Mouse (Mus musculus) macrophage (primary cell): Measurements from ENCODE around the gene D230025D16Rik. TPM values are rescaled to one million over a fixed set of nuclear protein-coding genes. Genes with fewer than 3 reads are reported as not detected.
"Not testable (repeated sequence)": the region's sequence is repeated elsewhere in the genome, so short reads cannot be mapped to it uniquely, and the experiment has no call there.

Experiments used
- H3K27ac ChIP-seq: fragments of 350-480 bp; formaldehyde crosslinking; 2 replicates; pipeline ENCODE4 v1.9.0; 2021
- H3K36me3 ChIP-seq: fragments of 350-480 bp; formaldehyde crosslinking; 2 replicates; pipeline ENCODE4 v1.9.0; 2021; ENCODE audit errors: inconsistent target
- H3K4me3 ChIP-seq: fragments of 350-480 bp; formaldehyde crosslinking; 2 replicates; pipeline ENCODE4 v1.9.0; 2021; ENCODE audit errors: inconsistent target
- H3K79me2 ChIP-seq: fragments of 350-480 bp; formaldehyde crosslinking; 2 replicates; pipeline ENCODE4 v1.9.0; 2021; ENCODE audit errors: inconsistent target
- WGBS: methylation state at CpG from one replicate; pipeline ENCODE4 v1.1.7; 2026; ENCODE audit warnings: inconsistent platforms; ENCODE audit not compliant: missing documents; 5-methylcytosine and 5-hydroxymethylcytosine counted together
- polyA plus RNA-seq: library from polyadenylated mRNA; stranded (reverse); fragments of 250-400 nt; gene quantifications from 3 replicates; pipeline ENCODE4 v1.2.4, GENCODE M21; 2018; ENCODE audit warnings: inconsistent platforms
- total RNA-seq, 78 experiments: library from RNA; depleted of rRNA; stranded (reverse); fragments of 250-400 nt; gene quantifications; 1 replicate in 9 of 78; 2 replicates in 24 of 78; 3 replicates in 43 of 78; 4 replicates in 2 of 78; pipeline ENCODE4 v1.2.4; 2018; ENCODE audit warnings: inconsistent platforms in 56 of 78

Gene D230025D16Rik
- 10 to 100 TPM; 12.5 to 66.8 (median 40.9) TPM for total RNA-seq (2018; cell fraction: chromatin; rRNA removed)
- total RNA-seq (2018; cell fraction: cytosol; rRNA removed) = 10 to 100 TPM in 25 of 26 experiments, 1 to 10 TPM in 1; 9.8 to 26.8 (median 19.0) TPM
- total RNA-seq (2018; cell fraction: nucleus; rRNA removed) = 10 to 100 TPM; 14.2 to 65.6 (median 26.7) TPM
- 15.2 to 26.7 TPM (median 16.3 TPM) in 3 replicates for polyA plus RNA-seq

DNA sequence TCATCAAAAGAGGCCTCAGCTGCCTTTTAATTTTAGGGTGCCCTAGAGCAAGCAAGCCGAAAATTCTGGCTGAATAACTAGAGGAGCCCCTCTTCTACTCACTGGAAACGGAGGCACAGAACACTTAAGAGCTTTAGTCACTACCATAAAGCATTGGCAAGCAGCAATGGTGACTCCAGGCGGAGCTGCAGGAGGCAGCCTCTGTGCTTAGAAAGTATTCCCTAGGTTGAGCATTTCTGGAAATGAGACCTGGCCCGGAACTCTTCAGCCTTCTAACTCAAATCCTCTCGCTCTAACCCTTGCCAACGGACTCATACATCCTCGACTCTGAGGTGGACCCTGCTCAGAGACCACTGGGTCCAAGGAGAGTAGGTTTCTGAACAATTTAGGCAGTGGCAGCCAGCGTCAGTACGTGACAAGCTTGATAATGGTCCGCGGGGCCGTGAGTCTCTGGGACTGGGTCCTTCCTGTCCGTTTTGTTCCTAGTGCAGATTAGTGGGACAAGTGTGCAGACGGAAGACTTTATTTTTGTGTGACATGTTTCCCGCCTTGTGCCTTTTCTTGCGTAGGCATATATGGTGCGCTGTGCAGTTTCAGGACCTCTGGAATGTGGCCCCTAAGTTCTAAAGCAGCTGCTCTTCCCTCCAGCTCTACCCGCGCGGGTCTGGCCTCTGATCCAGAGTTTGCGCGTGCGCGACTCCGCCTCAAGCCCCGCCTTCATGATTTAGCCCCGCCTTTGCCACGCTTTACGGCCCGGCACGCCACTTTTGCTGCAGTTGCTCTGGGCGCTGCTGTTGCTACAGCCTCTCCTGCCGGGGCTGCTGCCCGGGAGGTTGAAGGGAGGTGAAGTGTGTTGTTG lies at the start of gene D230025D16Rik:
Gene D230025D16Rik (plus strand): TSS at position 733 of the 859 bp plus-strand sequence.
- Histone ChIP-seq H3K36me3 (no peaks in the 10 kb centered on the region), H3K79me2 (peaks cover 44% of the 10 kb centered on the region), H3K4me3 (peak within 1 kb of the TSS; percentile 94), H3K27ac (peak within 1 kb of the TSS; percentile 52)
- 6% methylated on average over 32 of the region's 34 CpGs for WGBS

DNA sequence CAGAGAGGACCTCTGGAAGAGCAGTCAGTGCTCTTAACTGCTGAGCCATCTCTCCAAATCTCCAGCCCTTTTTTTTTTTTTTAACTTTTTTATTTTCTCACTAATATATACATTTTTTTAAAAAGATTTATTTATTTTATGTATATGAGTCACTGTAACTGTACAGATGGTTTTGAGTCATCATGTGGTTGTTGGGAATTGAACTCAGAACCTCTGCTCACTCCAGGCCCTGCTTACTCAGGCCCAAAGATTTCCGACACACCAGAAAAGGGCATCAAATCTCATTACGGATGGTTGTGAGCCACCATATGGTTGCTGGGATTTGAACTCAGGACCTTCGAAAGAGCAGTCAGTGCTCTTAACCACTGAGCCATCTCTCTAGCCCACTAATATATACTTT lies 49.7 kb upstream of the D230025D16Rik start:
- not testable (repeated sequence) for H3K4me3 ChIP-seq, H3K36me3 ChIP-seq, H3K27ac ChIP-seq
- peaks cover 81% of the 10 kb centered on the region for H3K79me2 ChIP-seq
- 95% methylated on average over 2 of the region's 3 CpGs for WGBS

DNA sequence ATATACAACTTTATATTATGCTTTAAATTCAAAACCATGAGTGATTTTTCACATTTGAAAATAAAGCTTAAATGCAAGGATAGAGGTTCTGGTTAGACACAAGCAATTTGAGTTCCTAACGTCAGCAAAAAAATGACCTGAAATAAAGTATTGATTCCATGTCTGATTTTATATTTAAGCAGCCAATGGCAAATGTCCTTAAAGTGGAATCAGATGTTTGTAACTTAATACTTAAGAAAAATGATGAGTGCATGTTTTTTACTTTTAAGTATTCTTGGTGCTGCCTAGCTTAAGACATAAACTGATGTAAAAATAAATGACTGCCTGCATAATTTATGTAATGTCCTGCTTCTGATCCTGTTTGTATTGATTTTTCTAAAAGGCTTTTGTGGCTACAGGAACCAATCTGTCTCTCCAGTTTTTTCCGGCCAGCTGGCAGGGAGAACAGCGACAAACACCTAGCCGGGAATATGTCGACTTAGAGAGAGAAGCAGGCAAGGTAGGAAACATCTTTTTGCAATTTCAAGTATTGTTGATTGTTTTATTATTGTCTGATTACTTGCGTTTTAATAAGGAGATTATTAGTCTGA lies 46.6 kb upstream of the D230025D16Rik start:
- peaks cover 7% of the 10 kb centered on the region; the same call in 1 of the 2 replicates for H3K36me3 ChIP-seq
- H3K27ac ChIP-seq = no peak overlapping the region
- 98% methylated on average over 6 of the region's 6 CpGs for WGBS
- peaks cover 100% of the 10 kb centered on the region for H3K79me2 ChIP-seq
- no peak overlapping the region for H3K4me3 ChIP-seq

DNA sequence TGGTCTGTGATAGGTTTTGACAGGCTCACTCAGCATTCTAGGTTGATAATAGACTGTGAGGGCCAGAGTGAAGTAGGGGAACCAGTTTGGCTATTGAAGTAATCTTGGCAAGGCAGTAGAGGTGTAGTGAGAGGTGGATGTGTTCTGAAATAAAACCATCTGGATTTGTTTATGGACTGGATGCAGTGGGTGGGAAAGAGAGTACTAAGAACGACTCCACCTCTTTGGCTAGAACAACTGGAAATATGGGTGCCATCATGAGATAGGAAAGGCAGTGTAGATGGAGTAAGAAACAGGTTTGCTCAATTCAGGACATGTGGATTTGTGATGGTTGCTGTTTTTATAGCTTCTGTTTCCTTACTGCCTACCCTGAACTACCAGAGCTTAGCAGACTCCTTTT lies 42.7 kb upstream of the D230025D16Rik start:
- H3K36me3 ChIP-seq = peaks cover 7% of the 10 kb centered on the region; the same call in 1 of the 2 replicates

DNA sequence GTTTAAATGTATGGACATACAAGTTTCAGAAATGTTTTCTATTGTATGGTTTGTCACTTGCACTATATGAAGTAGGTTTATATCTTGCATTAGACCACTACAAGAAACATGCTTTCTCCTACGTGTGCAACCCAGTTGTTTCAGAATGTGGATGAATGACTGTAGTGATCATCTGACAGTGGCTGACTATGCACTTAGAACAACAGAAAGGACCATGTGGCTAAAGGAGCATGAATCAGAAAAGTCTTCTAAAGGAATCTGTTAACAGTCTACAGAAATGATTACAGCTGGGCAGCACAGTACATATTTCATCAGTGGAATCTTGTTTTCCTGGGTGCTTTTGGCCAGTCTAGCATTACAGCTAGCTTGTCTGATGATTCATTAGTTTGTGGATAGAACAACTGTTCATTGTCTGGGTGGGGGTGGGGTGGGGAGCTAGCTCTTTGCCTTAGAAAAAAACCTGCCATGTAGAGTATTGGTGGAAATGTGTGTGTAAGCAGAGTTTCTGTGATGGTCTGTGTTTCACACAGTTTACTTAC lies 38.4 kb upstream of the D230025D16Rik start:
- H3K36me3 ChIP-seq = no peaks in the 10 kb centered on the region; the same call in 1 of the 2 replicates
- no peak overlapping the region for H3K4me3 ChIP-seq
- no peak overlapping the region for H3K27ac ChIP-seq
- 71% methylated on average over 1 of the region's 1 CpGs for WGBS
- H3K79me2 ChIP-seq = peaks cover 100% of the 10 kb centered on the region

More for the DNA sequence above, 42.7 kb upstream of the D230025D16Rik start:
- WGBS = 85% methylated on average over 1 of the region's 1 CpGs
- Histone ChIP-seq H3K79me2 (peaks cover 100% of the 10 kb centered on the region), H3K27ac (no peak overlapping the region), H3K4me3 (no peak overlapping the region)

DNA sequence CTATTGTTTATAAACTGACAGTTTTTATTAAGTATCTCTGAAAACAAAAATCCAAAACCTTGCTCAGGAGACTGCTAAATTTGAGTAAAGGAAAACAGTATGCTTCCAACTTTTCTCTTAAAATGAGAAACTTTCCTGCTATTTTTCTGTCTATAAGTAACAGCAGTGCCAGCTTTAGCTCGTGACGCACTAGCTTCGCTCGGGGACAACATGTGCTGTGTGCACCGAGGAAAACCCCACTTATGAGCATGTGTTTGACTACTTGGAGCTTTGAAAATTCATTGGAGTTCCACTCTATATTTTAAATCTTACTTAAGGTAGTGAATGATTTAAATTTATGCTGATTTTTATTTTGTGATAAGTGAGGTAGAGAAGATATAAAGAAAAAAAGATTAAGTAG lies 32.8 kb upstream of the D230025D16Rik start:
- 91% methylated on average over 5 of the region's 5 CpGs for WGBS
- Histone ChIP-seq H3K27ac (no peak overlapping the region), H3K4me3 (no peak overlapping the region), H3K36me3 (peaks cover 30% of the 10 kb centered on the region), H3K79me2 (peaks cover 99% of the 10 kb centered on the region)

DNA sequence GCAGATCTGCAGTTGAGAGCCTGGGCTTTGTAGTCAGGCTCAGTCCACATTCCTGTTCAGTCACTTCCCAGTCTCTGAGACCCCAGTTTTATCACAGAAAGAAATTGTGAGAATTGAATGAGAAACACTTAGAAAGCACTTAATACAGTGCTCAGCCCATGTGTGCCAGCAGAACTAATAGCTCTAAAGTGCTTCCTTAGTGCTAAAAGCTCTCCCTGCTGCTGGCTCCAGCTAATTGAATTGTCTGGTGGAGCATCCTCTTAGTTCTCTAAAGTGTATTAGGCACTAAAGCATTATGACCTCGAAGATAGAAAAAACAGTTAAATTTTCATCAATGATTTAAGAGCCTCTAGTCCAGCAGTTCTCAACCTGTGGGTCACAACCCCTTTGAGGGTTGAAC lies 19.2 kb upstream of the D230025D16Rik start:
- Histone ChIP-seq H3K4me3 (no peak overlapping the region), H3K36me3 (peaks cover 32% of the 10 kb centered on the region), H3K79me2 (peaks cover 21% of the 10 kb centered on the region), H3K27ac (no peak overlapping the region)
- WGBS = 67% methylated on average over 1 of the region's 1 CpGs

DNA sequence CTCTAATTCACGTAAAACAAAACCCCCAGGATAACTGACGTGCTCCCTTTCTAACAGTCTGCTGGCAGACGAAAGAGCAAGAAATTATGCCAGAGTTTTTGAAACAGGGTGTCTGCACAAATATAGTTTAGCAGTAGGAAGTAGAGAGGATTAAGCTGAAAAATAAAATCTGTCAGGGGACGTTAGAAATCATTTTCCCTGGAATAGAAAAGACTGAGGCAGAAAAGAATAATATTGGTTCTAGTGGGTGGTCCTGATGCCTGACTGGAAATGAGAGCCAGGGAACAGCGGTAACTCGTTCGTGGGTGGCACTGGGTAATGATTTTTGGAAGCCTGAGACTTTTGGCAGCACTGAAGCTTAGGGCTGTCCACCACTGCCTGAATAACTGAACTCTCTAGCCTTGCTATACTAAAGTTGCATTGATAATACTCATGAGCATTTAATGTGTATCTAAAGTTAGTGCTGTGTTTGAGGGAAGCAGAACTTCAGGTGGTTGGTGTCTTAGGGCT lies 18.1 kb upstream of the D230025D16Rik start:
- Histone ChIP-seq H3K36me3 (peaks cover 22% of the 10 kb centered on the region), H3K27ac (no peak overlapping the region), H3K79me2 (peaks cover 28% of the 10 kb centered on the region), H3K4me3 (no peak overlapping the region)
- WGBS = 95% methylated on average over 7 of the region's 7 CpGs

DNA sequence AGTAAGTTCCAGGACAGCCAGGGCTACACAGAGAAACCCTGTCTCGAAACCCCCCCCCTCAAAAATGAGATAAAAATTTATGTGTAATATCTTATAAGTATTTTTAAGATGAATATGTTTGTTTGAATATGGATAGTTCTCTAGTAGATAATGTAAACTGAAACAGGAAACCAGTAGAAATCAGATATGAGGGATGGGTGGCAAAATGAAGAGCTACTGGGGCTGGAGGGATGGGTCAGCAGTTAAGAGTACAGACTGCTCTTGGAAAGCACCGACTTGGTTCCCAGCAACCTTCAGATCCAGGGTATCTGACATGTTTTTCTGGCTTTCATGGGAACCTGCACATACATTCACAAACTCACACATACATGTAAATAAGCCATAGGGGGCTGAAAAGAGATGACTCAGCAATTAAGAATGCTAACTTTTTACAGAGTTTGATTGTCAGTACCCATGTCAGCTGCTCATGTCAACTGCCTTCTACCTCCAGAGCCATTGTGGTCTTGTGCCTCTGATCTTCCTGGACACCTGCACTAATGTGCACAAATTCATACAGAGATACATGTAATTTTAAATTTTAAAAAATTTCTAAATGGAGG lies 17.2 kb upstream of the D230025D16Rik start:
- 95% methylated on average over 2 of the region's 2 CpGs for WGBS
- Histone ChIP-seq H3K27ac (no peak overlapping the region), H3K4me3 (no peak overlapping the region), H3K79me2 (peaks cover 30% of the 10 kb centered on the region), H3K36me3 (peaks cover 17% of the 10 kb centered on the region)

DNA sequence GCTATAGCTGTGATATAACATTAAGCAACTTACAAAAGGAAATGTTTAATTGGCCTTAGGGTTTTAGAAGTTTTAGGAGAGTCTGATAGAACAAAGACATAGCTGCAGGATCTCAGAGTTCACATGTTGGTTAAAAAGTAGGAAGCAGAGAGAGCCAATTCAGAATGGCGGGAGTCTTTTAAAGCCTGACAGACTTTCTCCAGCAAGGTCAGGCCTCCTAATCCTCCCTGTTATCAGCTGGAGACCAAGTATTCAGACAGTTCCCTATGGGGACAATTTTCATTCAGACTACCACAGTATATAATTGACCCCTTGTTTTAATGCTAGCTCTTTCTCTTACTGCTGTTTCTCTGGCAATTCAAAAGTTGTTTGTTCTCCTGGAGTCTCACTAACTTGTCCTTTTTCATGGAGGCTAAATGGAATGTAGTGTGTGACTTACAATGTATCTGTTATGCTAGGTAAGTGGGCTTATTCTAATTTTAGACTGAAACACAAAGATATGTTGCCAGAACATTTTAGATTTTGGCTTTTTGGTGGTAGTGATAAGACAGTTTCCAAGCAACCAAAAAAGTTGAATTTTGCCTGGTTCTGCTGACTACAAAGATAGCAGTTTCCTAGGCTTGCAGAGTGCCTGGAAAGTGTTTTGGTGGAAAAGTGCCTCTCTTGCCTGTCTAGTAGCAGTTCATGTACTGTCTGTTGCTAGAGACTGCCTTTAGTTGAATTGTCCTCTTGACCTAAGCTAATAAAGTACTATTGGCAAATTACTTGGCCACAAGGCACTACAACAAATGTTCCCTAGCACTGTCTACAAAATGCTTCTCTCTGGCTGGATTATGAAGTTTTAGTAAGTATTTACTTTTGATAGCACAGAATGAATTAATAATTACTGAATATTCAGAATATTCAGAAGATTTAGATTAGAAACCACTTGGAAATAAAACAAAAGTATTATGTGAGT lies 15.5 kb upstream of the D230025D16Rik start:
- peaks cover 30% of the 10 kb centered on the region for H3K79me2 ChIP-seq
- no peak overlapping the region for H3K27ac ChIP-seq
- H3K4me3 ChIP-seq = no peak overlapping the region
- WGBS = 92% methylated on average over 1 of the region's 1 CpGs
- peaks cover 13% of the 10 kb centered on the region for H3K36me3 ChIP-seq

DNA sequence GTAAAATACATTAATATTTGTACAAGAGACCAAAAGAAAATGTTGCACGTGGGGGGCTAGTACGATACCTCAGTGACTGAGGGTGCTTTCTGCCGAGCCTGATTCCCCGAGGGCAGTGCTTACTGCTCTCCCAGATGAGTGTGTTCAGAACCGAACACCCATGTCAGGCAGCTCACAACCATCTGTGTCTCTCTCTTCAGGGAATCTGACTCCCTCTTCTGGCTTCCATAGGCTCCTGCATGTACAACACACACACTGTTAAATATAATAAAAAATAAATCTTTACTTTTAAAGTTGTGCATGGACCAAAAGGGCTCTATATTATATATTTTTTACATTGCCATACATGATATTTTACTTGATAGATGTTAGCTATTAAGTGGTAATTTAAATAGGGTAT lies 10.8 kb upstream of the D230025D16Rik start:
- no peak overlapping the region for H3K4me3 ChIP-seq
- H3K36me3 ChIP-seq = 0 out of 2 replicates have a peak, but pooled peaks cover 21% of the 10 kb centered on the region
- WGBS = 97% methylated on average over 5 of the region's 5 CpGs
- H3K79me2 ChIP-seq = peaks cover 30% of the 10 kb centered on the region
- H3K27ac ChIP-seq = no peak overlapping the region

DNA sequence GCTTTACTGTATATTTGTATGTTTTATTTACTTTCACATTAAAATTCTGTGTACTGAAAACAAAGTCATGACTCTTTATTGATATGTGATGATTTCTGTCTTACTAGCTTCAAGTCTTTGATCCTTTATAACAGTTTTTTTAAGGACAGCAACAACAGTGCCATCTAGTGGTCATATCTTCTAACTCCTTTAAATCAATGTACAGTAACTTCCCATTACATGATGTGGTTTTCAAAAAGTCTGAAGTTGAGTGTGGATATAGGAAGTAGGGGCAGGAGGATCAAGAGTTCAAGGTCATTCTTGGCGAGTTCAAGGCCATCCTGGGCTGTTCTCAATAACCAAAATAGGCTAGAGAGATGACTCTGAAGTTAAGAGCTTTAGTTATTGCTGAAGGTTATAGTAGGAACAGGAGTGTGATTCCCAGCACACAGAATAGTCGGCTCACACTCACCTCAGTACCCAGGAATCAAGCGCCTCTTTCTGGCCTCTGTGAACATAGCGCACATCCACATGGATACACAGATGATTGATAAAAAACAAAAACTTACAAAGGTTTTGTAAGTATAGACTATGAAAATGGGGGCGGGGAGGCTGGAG lies 6.9 kb upstream of the D230025D16Rik start:
- 70% methylated on average over 5 of the region's 5 CpGs for WGBS
- no peaks in the 10 kb centered on the region for H3K79me2 ChIP-seq
- no peak overlapping the region for H3K4me3 ChIP-seq
- 0 out of 2 replicates have a peak, but pooled peaks cover 21% of the 10 kb centered on the region for H3K36me3 ChIP-seq
- no peak overlapping the region for H3K27ac ChIP-seq

DNA sequence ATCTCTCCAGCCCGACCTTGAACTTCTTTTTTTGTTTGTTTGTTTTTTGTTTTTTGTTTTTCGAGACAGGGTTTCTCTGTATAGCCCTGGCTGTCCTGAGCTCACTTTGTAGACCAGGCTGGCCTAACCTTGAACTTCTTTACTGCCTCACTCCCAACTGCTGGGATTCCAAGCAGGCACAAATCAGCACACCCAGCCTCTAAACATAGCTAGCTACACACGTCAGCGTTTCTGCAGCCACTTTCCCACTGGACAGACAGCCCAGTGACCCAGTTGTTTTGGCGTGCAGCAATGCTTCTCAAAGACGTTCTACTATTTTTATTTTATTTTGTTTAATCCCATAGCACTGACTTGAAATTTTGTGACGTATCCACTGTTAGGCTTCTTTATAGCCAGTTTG lies 1.1 kb upstream of the D230025D16Rik start:
- WGBS = 91% methylated on average over 7 of the region's 7 CpGs
- H3K27ac ChIP-seq = no peak overlapping the region
- no peaks in the 10 kb centered on the region for H3K36me3 ChIP-seq
- peaks cover 36% of the 10 kb centered on the region for H3K79me2 ChIP-seq
- H3K4me3 ChIP-seq = no peak overlapping the region
